Mouse (Mus musculus) kidney, adult 2 months (tissue): ENCODE measurements around the gene Il22ra1. TPM values are rescaled to one million over a fixed set of nuclear protein-coding genes. Genes with fewer than 3 reads are reported as not detected.

ENCODE experiments used
- DNase-seq: peaks from one replicate; pipeline ENCODE4 v3.0.0; 2021
- H3K27ac ChIP-seq: fragments of 200-500 bp; 2 replicates; pipeline ENCODE4 v1.5.1; 2012; ENCODE audit warnings: low read depth, low read length, control low read depth, inconsistent platforms; ENCODE audit not compliant: insufficient read depth
- H3K27me3 ChIP-seq: fragments of 200-500 bp; replicated peaks from 2 replicates; pipeline ENCODE4 v1.6.1; 2012; ENCODE audit warnings: mild to moderate bottlenecking, moderate library complexity, low read length, inconsistent platforms; ENCODE audit not compliant: control insufficient read depth, insufficient read depth
- H3K36me3 ChIP-seq: fragments of 200-500 bp; 2 replicates; pipeline ENCODE4 v1.6.1; 2012; ENCODE audit warnings: mild to moderate bottlenecking, moderate library complexity, low read length, inconsistent platforms; ENCODE audit not compliant: control insufficient read depth, insufficient read depth
- H3K4me1 ChIP-seq: fragments of 200-500 bp; 2 replicates; pipeline ENCODE4 v1.6.1; 2011; ENCODE audit warnings: low read length; ENCODE audit not compliant: control insufficient read depth, insufficient read depth
- H3K4me3 ChIP-seq: fragments of 200-500 bp; 2 replicates; pipeline ENCODE4 v1.5.1; 2011; ENCODE audit warnings: mild to moderate bottlenecking, low read depth, low read length, control low read depth; ENCODE audit not compliant: insufficient read depth
- CTCF ChIP-seq: fragments of 200-500 bp; conservative IDR thresholded peaks from 2 replicates; pipeline ENCODE4 v1.5.1; 2011; ENCODE audit warnings: low read depth, mild to moderate bottlenecking, control low read depth, low read length, moderate library complexity, mixed read lengths; ENCODE audit not compliant: insufficient read depth, insufficient read length
- POLR2A ChIP-seq: fragments of 200-500 bp; IDR thresholded peaks from one replicate; pipeline ENCODE4 v1.6.1; 2011; ENCODE audit warnings: low read depth, low read length, control low read depth
- WGBS: fragments of 180-500 bp; shearing (Covaris S2); methylation state at CpG from one replicate; pipeline ENCODE4 v1.1.7; 2018; 5-methylcytosine and 5-hydroxymethylcytosine counted together
- polyA plus RNA-seq: library from polyadenylated mRNA; depleted of rRNA; stranded (reverse); fragments of >200 nt; gene quantifications from 2 replicates; pipeline ENCODE4 v1.2.3, GENCODE M21; 2012; rRNA removed

The Il22ra1 gene
- polyA plus RNA-seq, 1 experiment: 3.0 TPM

- no peaks in the 10 kb centered on the region for H3K36me3 ChIP-seq
- no peak overlapping the region for H3K4me3 ChIP-seq
- WGBS: 6% methylated on average over 8 of the region's 8 CpGs
- peak; percentile 97 for DNase-seq
- H3K27ac ChIP-seq: no peak overlapping the region
- peaks cover 8% of the 10 kb centered on the region for H3K4me1 ChIP-seq
- TF ChIP-seq POLR2A: no peak
- peak; percentile 96 for TF ChIP-seq CTCF
- H3K27me3 ChIP-seq: no peaks in the 10 kb centered on the region
Observed at GRCm38 (mm10) chr4:135801543-135801942, 73.6 kb downstream of the Il22ra1 start.

Other genes starting within 250 kb of the Il22ra1 start
- 0.24 and 0.41 TPM in 2 replicates for gene Stpg1, start 233.4 kb upstream of the Il22ra1 start, polyA plus RNA-seq
- 31.0 and 38.8 TPM in 2 replicates for gene Nipal3, start 233.1 kb upstream of the Il22ra1 start, polyA plus RNA-seq
- 0.28 and 0.49 TPM in 2 replicates for gene Grhl3, start 154.5 kb upstream of the Il22ra1 start, polyA plus RNA-seq
- 2.2 TPM in 2 replicates for gene Ifnlr1, start 41.9 kb upstream of the Il22ra1 start, polyA plus RNA-seq
- 0.10 and 1.5 TPM in 2 replicates for gene Myom3, start 31.5 kb downstream of the Il22ra1 start, polyA plus RNA-seq
- gene Srsf10, start 127.6 kb downstream of the Il22ra1 start, polyA plus RNA-seq: 43.4 TPM in 2 replicates
- 17.7 and 23.3 TPM in 2 replicates for gene Pnrc2, start 145.7 kb downstream of the Il22ra1 start, polyA plus RNA-seq
- gene Cnr2, start 167.2 kb downstream of the Il22ra1 start, polyA plus RNA-seq: 2.7 and 4.1 TPM in 2 replicates
- gene Fuca1, start 192.6 kb downstream of the Il22ra1 start, polyA plus RNA-seq: 161 and 226 TPM in 2 replicates
- gene Hmgcl, start 218.3 kb downstream of the Il22ra1 start, polyA plus RNA-seq: 175 and 199 TPM in 2 replicates
- gene Gale, start 235.6 kb downstream of the Il22ra1 start, polyA plus RNA-seq: 12.9 and 13.4 TPM in 2 replicates
- gene Lypla2, start 244.5 kb downstream of the Il22ra1 start, polyA plus RNA-seq: 90.8 and 100 TPM in 2 replicates